Mouse (Mus musculus): ENCODE measurements at regions not wholly inside any gene's neighbourhood (a gene's known extent, or its start where the extent isn't known, plus 50 kb on each side); places are given as distances from the start of the nearest gene placed in this dataset.
A peak's percentile ranks its signal among the peaks of the same experiment; 100 is the strongest.

DNA sequence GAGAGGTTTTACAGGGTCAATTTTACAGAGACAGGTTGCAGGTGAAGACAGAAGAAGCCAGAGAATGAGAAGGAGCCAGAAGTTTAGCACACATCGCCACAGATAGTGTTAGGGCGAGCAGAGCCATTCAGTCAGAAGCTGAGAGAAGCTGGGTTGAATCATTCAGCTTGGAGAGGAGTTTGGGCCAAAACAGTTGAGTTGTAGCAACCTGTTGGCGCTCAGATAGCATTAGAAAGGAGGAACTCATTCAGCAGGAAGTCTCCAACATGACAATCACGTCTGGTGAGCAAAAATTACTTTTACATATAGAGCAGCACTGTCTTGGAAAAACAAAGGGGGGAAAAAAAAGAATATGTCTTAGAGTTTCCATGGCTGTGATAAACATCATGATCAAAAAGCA, 53.2 kb downstream of the Fam43a start:
- no peak for DNase-seq

DNA sequence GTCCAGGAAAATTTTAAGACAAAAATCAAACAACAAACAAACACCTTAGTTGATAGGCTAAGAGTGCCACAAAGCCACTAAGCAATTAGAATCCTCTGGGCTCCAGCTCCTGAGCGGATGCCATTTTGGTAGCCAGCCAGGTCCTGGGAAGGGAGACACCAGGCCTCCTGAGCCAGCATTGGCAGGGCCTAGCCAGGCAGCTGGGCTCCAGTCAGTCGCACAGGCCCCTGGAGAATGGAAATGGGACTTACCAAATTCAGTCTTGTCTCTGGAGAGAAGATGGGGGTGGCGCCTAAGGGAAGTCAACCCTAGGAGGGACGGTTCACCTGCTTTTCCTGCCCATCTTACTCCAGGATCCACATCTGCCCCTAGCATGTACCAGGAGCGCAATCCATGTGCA, 54.3 kb downstream of the Fam43a start:
- peak; percentile 54 for DNase-seq

DNA sequence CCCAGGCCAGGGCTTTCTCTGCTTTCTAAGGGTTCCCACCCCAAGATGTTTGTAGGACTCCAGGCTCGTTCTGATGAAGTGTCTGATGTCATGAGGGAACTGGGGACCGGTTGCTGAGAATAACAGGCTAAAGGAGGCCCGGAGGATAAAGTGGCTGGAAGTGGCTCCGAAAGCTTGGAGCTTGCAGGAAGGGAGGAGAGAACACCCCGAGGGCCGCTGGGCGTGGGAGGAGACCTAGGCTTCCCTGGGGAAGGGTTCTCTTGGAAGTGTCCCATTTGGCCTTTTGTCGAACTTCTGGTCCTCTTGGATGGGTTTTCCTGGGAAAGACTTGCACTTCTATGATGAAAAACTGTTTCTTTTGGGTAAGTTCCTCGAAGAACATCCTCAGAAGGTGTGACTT, 54.7 kb downstream of the Fam43a start:
- DNase-seq, result no peak

- peak; percentile 38 for DNase-seq
These were observed 56.3 kb downstream of the Fam43a start for GRCm38 (mm10) chr16:30655798-30656221.

DNA sequence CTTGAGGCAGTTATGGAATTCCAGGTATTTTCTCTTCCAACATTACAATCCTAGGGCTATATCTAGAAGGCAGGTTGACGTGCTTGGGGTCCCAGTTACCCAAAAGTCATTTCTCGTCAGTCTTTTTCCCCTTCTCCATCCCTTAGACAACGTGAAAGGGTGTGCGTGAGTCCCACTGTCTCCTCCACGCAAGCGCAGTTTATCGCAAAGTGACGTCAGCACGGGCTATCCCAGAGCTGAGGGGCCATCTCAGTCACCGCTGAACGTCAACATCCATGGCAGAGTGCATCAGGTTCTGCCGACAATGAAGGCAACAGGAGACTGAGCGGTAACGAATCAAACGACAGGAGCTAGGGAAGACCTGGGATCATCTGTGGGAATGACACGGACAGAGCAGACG, 57.4 kb downstream of the Fam43a start:
- DNase-seq, result no peak

DNA sequence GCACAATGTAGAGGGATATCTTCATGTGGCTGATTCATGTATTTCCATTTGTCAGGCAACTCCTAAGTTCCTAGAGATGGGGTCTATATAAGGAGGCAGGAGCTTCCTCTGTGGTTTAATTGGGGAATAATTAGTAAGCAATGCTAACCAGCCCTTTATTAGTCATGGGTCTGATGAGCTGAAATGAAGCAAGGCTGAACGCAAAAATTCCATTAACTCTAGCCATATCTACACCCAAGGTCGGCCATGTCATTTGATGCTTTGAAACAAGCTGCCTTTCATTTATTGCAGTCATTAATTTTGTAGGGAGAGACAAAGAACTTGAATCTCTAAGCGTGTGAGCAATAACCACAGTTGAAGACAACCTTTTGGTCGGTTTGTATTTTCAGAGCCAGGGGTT, 59.4 kb downstream of the Fam43a start:
- DNase-seq, result peak; percentile 47

- no peak for DNase-seq
These were observed 61.8 kb downstream of the Fam43a start for GRCm38 (mm10) chr16:30661086-30661977.

DNA sequence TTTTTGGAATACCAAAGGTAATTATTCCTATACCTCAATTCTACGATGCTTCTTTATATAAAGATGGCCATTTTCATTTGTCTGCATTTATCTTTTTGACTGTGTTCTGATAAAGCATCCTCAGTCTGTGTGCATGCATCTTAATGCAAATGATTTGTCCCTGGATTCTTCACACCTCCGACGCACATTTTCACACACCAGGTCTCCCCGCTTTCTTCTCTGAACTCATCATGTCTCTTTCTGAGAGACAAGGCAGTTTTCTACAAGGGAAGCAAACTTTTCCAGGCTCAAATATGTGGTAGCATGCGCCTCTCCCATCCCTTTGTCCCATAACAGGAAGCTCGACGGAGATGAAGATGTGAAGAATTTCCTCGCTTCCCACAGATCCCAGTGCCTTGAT, 63.5 kb downstream of the Fam43a start:
- DNase-seq, result no peak

DNA sequence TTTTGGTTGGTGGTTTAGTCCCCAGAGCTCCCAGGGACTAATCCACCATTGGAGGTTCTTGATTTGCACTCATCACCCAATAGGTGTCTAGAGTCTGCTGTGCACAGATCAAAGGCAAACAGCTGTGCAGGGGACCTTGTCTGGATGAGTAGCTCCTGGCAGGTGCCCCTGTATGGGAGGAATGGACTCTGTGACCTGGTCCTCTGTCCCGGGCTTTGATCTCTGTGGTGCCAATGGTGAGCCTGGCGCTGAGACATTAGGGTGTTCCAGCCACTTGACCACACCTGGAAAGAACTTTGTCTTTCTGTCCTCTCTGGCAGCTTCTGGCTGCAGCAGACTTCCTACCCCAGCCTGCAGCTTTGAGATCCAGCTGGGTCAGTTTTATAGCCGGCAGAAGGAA, 64.4 kb downstream of the Fam43a start:
- no peak for DNase-seq

GRCm38 (mm10) chr16:30664433-30664832, 64.9 kb downstream of the Fam43a start:
- DNase-seq, result no peak

DNA sequence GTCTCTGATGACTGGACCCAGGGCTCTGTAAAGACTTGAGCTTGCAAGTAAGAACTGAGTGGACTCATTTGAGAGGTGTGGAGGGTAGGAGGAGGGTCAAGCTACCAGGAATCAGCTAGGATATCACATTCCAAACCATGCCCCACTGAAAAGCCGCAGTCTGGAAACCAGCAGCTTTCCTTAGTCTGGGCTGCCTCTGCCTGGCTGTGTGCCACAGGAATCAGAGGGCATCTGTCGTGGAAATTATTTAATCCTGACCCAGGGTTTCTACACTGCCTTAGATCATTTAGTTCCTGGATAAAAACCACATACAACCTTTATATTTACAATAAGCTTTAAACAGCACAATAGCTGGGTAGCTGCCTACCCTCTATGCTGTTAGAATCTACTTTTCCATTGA, 66.4 kb downstream of the Fam43a start:
- DNase-seq, result no peak

- DNase-seq, result no peak
These were observed 70.4 kb downstream of the Fam43a start for GRCm38 (mm10) chr16:30669883-30670282.

DNA sequence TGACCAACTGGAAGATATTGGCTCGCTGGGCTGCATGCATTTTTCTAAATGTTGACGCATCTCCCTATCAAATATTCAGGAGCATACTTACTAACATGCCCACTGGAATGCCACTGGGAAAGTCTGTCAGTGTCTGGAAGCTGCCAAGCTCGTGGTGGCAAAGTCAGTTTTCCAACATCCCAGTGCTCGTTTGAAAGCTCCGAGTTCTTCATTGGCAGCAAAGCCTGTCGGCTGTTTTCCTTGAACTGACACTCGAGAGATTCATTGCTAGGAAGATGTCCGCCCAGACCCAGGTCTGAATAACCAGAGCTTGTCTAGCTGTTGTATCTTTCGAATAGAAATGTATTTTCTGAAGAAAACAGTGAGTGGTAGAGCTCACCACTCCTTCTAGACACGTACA, 72.1 kb downstream of the Fam43a start:
- peak; percentile 20 for DNase-seq

DNA sequence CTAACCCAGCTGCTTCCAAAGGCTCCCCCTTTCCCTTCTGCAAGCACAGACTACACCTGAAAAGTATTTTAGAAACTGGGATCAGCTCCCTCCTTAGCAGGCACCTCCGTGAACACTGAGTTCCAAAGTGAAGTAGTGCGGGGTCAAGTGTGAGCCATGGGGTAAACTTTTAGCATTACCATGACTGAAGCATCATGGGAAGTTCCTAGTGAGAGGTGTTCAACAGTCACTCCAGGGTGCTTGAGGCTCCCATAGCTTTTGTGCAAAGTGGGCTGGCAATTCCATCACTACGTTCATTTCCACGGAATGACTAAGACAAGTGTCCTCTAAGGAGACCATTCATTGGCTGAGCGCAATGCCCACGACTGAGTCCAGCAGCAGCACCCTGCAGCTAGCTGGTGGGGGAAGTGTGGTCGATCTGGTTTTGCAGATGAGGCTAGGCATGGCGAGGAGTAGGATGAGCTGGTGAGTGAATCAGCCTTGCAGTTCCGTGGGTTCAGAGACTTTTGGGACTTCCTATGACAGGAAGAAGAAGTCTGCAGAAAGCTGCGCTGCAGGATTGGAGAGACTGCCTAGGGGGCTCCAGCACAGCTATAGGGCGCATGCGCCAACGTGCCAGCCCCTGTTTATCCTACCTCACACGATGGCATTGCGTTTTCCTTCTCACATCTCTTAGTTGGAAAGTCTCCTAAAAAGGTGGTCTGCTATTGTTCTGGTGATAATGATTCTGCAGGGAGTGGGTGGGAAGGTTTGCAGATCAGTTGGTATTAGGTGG, 73.4 kb downstream of the Fam43a start:
- no peak for DNase-seq

DNA sequence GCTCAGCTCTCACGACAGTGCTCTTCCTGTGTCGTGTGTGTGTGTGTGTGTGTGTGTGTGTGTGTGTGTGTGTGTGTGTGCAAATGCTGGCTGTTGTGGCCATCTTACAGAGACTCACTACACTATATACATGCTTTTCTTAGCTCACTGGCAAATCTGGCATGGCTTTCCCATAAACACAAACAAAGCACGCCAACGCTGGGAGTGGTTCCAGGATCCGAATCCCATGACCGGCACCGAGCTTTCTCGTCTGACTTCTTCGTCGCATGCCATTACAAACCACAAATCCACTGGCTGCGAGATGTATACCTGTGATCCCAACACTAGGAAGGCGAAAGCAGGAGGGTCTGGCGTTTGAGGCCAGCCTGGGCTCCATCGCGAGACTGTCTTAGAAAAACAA, 74.1 kb downstream of the Fam43a start:
- no peak for DNase-seq

GRCm38 (mm10) chr16:30675829-30676228, 76.3 kb downstream of the Fam43a start:
- DNase-seq, result no peak

DNA sequence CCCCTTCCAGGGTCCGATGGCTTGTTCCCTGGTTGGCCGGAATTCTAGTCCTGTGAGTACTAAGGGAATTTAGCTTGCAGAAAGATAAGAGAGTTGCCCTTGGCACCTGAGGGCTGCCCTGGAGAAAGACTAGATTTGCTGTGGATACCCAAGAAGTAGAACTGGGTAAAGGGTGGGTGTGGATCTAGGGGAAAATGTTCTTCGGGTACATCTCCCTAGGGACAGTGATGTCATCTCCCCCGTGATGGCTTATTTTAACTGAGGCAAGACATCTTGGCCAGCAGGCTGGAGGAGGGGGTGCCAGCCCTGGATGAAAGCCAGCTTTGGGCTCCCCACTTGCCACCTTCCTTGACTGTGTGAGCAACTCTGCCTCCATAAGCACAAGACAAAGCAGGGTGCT, 77.5 kb downstream of the Fam43a start:
- DNase-seq, result no peak

DNA sequence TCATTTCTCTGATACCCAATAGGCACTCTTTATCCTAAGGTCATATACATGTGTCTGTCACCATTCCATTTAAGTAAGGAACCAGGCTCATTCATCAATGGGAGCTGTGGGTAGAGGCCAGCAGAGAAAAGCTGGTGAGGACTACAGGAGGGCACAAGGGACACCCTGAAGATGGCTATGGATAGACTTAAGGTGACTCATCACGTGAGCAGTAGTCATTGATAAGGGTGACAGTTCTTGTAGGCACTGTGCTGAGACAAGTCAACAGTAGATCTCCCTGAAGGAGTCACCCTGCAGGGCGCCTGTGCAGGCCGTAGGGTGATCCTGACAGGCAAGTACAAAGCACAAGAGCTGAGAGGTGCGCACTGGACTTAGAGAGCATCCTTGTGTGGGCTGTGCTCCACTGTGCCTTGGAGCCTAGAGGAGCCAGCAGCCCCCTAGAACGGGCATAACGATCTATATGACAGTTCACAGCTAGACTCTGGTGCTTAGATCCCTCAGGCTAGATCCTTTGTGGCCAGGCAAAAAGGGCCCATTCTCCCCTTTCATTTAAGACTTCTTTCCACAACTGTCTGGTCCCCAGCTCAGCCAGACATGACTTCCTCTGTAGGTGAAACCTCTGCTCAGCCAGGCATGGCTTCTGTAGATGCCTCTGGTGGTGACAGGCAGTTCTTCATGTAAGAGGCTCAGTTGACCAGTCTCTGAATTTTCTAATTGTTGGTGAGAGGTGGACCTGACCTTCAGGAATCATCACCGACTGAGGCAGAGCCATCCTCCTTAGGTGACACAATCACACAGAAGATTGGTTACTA, 78.6 kb downstream of the Fam43a start:
- DNase-seq, result no peak

- DNase-seq, result no peak
These were observed 79.4 kb downstream of the Fam43a start for GRCm38 (mm10) chr16:30678708-30679492.

GRCm38 (mm10) chr16:30679493-30679811, 79.9 kb downstream of the Fam43a start:
- DNase-seq, result no peak

DNA sequence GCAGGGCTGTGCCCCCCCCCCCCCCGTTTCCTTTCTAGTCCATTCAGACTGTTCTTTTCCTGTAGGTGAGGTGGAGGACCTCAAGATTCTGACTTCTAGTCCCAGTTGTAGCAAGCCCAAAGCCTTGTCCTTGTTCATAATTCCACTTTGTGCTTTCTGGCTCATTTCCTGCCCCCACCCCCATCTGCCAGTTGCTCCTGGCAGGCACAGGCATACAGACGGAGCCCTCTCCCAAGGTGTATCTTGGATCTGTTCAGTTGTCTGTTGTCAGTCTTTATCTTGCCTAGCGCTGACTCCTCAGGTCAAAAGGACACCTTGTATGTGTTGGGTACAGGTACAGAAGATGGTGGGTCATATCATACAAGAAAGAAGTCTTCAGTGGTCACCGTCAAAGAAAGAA, 81.9 kb downstream of the Fam43a start:
- DNase-seq, result no peak

GRCm38 (mm10) chr16:30683986-30684385, 84.5 kb downstream of the Fam43a start:
- no peak for DNase-seq

All from adrenal gland, adult 2 months (tissue).